Mouse (Mus musculus) embryonic facial prominence, embryonic 10.5 days (tissue): ENCODE measurements around the gene Lgals2. TPM values are rescaled to one million over a fixed set of nuclear protein-coding genes. Genes with fewer than 3 reads are reported as not detected.
A peak's percentile ranks its signal among the peaks of the same experiment; 100 is the strongest.

Experiments
- DNase-seq: peaks from one replicate; pipeline ENCODE4 v3.0.0-alpha.2; 2017; ENCODE audit warnings: low spot score
- H3K27ac ChIP-seq: fragments of 300-500 bp; sonication (generic); replicated peaks from 2 replicates; pipeline ENCODE4 v1.5.1; 2016; ENCODE audit warnings: mild to moderate bottlenecking
- H3K27me3 ChIP-seq: fragments of 300-500 bp; sonication (generic); replicated peaks from 2 replicates; pipeline ENCODE4 v1.6.1; 2016; ENCODE audit warnings: low read depth, mild to moderate bottlenecking; ENCODE audit not compliant: poor library complexity, severe bottlenecking
- H3K36me3 ChIP-seq: fragments of 300-500 bp; sonication (generic); replicated peaks from 2 replicates; pipeline ENCODE4 v1.6.1; 2016; ENCODE audit warnings: mild to moderate bottlenecking, moderate library complexity
- H3K4me1 ChIP-seq: fragments of 300-500 bp; sonication (generic); 2 replicates; pipeline ENCODE4 v1.6.1; 2016
- H3K4me3 ChIP-seq: fragments of 300-500 bp; sonication (generic); 2 replicates; pipeline ENCODE4 v1.5.1; 2016; ENCODE audit warnings: mild to moderate bottlenecking, moderate library complexity
- H3K9me3 ChIP-seq: fragments of 300-500 bp; sonication (generic); 2 replicates; pipeline ENCODE4 v1.6.1; 2016; ENCODE audit warnings: mild to moderate bottlenecking
- WGBS: fragments of 180-500 bp; shearing (Covaris S2); methylation state at CpG from one replicate; pipeline ENCODE4 v1.1.7; 2016; 5-methylcytosine and 5-hydroxymethylcytosine counted together
- polyA plus RNA-seq: library from polyadenylated mRNA; unstranded; fragments of >200 nt; fragmentation: Nextera tagmentation; extraction: Ambion mirVana; gene quantifications from 2 replicates; pipeline ENCODE4 v1.2.1, GENCODE M21; 2016

The Lgals2 gene
- polyA plus RNA-seq, 1 experiment from 2014 or later: not detected

- Histone ChIP-seq H3K9me3 (peaks cover 5% of the 10 kb centered on the region; the same call in 1 of the 2 replicates), H3K4me3 (no peak overlapping the region), H3K4me1 (peaks cover 81% of the 10 kb centered on the region), H3K27ac (peak overlapping the region; percentile 90), H3K27me3 (peaks cover 39% of the 10 kb centered on the region), H3K36me3 (no peaks in the 10 kb centered on the region)
- peak; percentile 20 for DNase-seq
- 40% methylated on average over 11 of the region's 11 CpGs for WGBS
Observed at GRCm38 (mm10) chr15:78840751-78841150, 14.6 kb downstream of the Lgals2 start.

GRCm38 (mm10) chr15:78840241-78840640 lies 15.1 kb downstream of the Lgals2 start:
- H3K36me3 ChIP-seq: no peaks in the 10 kb centered on the region
- peak overlapping the region; percentile 37; the same call in 1 of the 2 replicates for H3K4me3 ChIP-seq
- peaks cover 5% of the 10 kb centered on the region; the same call in 1 of the 2 replicates for H3K9me3 ChIP-seq
- WGBS: 42% methylated on average over 3 of the region's 3 CpGs
- DNase-seq: peak; percentile 27
- H3K4me1 ChIP-seq: peaks cover 81% of the 10 kb centered on the region
- peaks cover 39% of the 10 kb centered on the region for H3K27me3 ChIP-seq
- H3K27ac ChIP-seq: peak overlapping the region; percentile 90

GRCm38 (mm10) chr15:78839744-78840143 lies 15.6 kb downstream of the Lgals2 start:
- DNase-seq: peak; percentile 84
- peaks cover 81% of the 10 kb centered on the region for H3K4me1 ChIP-seq
- WGBS: 1% methylated on average over 2 of the region's 2 CpGs
- H3K27me3 ChIP-seq: peaks cover 39% of the 10 kb centered on the region
- peak overlapping the region; percentile 37 for H3K4me3 ChIP-seq
- H3K36me3 ChIP-seq: no peaks in the 10 kb centered on the region
- H3K9me3 ChIP-seq: peaks cover 5% of the 10 kb centered on the region; the same call in 1 of the 2 replicates
- H3K27ac ChIP-seq: peak overlapping the region; percentile 90

- peak overlapping the region; percentile 2; the same call in 1 of the 2 replicates for H3K4me3 ChIP-seq
- 26% methylated on average over 8 of the region's 8 CpGs for WGBS
- H3K36me3 ChIP-seq: no peaks in the 10 kb centered on the region
- peaks cover 8% of the 10 kb centered on the region for H3K27me3 ChIP-seq
- H3K27ac ChIP-seq: peak overlapping the region; percentile 88
- DNase-seq: peak; percentile 40
- H3K9me3 ChIP-seq: peaks cover 5% of the 10 kb centered on the region; the same call in 1 of the 2 replicates
- H3K4me1 ChIP-seq: peaks cover 81% of the 10 kb centered on the region
Observed at GRCm38 (mm10) chr15:78836086-78836621, 19.2 kb downstream of the Lgals2 start.

- H3K4me1 ChIP-seq: peaks cover 80% of the 10 kb centered on the region
- DNase-seq: peak; percentile 52
- H3K27me3 ChIP-seq: peaks cover 1% of the 10 kb centered on the region; the same call in 1 of the 2 replicates
- H3K36me3 ChIP-seq: no peaks in the 10 kb centered on the region
- WGBS: 14% methylated on average over 12 of the region's 12 CpGs
- H3K9me3 ChIP-seq: peaks cover 5% of the 10 kb centered on the region; the same call in 1 of the 2 replicates
- H3K27ac ChIP-seq: peak overlapping the region; percentile 88
- H3K4me3 ChIP-seq: peak overlapping the region; percentile 6
Observed at GRCm38 (mm10) chr15:78835200-78836085, 19.9 kb downstream of the Lgals2 start.

- H3K9me3 ChIP-seq: peaks cover 5% of the 10 kb centered on the region; the same call in 1 of the 2 replicates
- peak overlapping the region; percentile 88 for H3K27ac ChIP-seq
- 34% methylated on average over 10 of the region's 10 CpGs for WGBS
- H3K4me1 ChIP-seq: peaks cover 69% of the 10 kb centered on the region
- H3K36me3 ChIP-seq: no peaks in the 10 kb centered on the region
- no peak overlapping the region for H3K4me3 ChIP-seq
- peak; percentile 45 for DNase-seq
- no peaks in the 10 kb centered on the region for H3K27me3 ChIP-seq
Observed at GRCm38 (mm10) chr15:78834233-78835005, 20.9 kb downstream of the Lgals2 start.

- 87% methylated on average over 3 of the region's 3 CpGs for WGBS
- Histone ChIP-seq H3K4me3 (no peak overlapping the region), H3K9me3 (peaks cover 5% of the 10 kb centered on the region; the same call in 1 of the 2 replicates), H3K27ac (peak overlapping the region; percentile 88), H3K27me3 (peaks cover 3% of the 10 kb centered on the region), H3K4me1 (peaks cover 61% of the 10 kb centered on the region), H3K36me3 (no peaks in the 10 kb centered on the region)
- DNase-seq: no peak
Observed at GRCm38 (mm10) chr15:78833582-78833981, 21.7 kb downstream of the Lgals2 start.

GRCm38 (mm10) chr15:78832701-78833123 lies 22.6 kb downstream of the Lgals2 start:
- Histone ChIP-seq H3K27ac (peak overlapping the region; percentile 88), H3K27me3 (peaks cover 12% of the 10 kb centered on the region), H3K9me3 (peaks cover 5% of the 10 kb centered on the region; the same call in 1 of the 2 replicates), H3K36me3 (no peaks in the 10 kb centered on the region), H3K4me1 (peaks cover 69% of the 10 kb centered on the region), H3K4me3 (peak overlapping the region; percentile 23)
- WGBS: 11% methylated on average over 14 of the region's 14 CpGs
- DNase-seq: peak; percentile 76

GRCm38 (mm10) chr15:78831720-78832657 lies 23.3 kb downstream of the Lgals2 start:
- 35% methylated on average over 19 of the region's 19 CpGs for WGBS
- Histone ChIP-seq H3K27ac (peak overlapping the region; percentile 88), H3K9me3 (peaks cover 5% of the 10 kb centered on the region; the same call in 1 of the 2 replicates), H3K4me1 (peaks cover 75% of the 10 kb centered on the region), H3K27me3 (peaks cover 19% of the 10 kb centered on the region), H3K36me3 (no peaks in the 10 kb centered on the region), H3K4me3 (peak overlapping the region; percentile 23)
- peak; percentile 63 for DNase-seq

- Histone ChIP-seq H3K27ac (peak overlapping the region; percentile 88), H3K4me3 (no peak overlapping the region), H3K36me3 (no peaks in the 10 kb centered on the region), H3K27me3 (peaks cover 23% of the 10 kb centered on the region), H3K9me3 (no peaks in the 10 kb centered on the region), H3K4me1 (peaks cover 75% of the 10 kb centered on the region)
- no peak for DNase-seq
- WGBS: 57% methylated on average over 10 of the region's 10 CpGs
Observed at GRCm38 (mm10) chr15:78830742-78831719, 24.3 kb downstream of the Lgals2 start.
